Mouse (Mus musculus) kidney, adult 9 months (tissue): ENCODE measurements at regions not wholly inside any gene's neighbourhood (a gene's known extent, or its start where the extent isn't known, plus 50 kb on each side); places are given as distances from the start of the nearest gene placed in this dataset.

ENCODE experiments used
- DNase-seq: peaks from one replicate; pipeline ENCODE4 v3.0.0; 2022

GRCm38 (mm10) chr1:193672681-193673080 is 302.6 kb upstream of the Camk1g start:
- DNase-seq: no peak

- no peak for DNase-seq
Measured at GRCm38 (mm10) chr1:193671816-193672254, 301.7 kb upstream of the Camk1g start.

- no peak for DNase-seq
Measured at GRCm38 (mm10) chr1:193671046-193671445, 300.9 kb upstream of the Camk1g start.

- DNase-seq: no peak
Measured at GRCm38 (mm10) chr1:193670008-193670407, 299.9 kb upstream of the Camk1g start.

GRCm38 (mm10) chr1:193668841-193669240 is 298.7 kb upstream of the Camk1g start:
- DNase-seq: peak; percentile 51

GRCm38 (mm10) chr1:193665854-193666253 is 295.8 kb upstream of the Camk1g start:
- no peak for DNase-seq

GRCm38 (mm10) chr1:193664569-193664968 is 294.5 kb upstream of the Camk1g start:
- DNase-seq: no peak

GRCm38 (mm10) chr1:193663587-193663986 is 293.5 kb upstream of the Camk1g start:
- no peak for DNase-seq

- no peak for DNase-seq
Measured at GRCm38 (mm10) chr1:193662166-193662890, 292.2 kb upstream of the Camk1g start.

GRCm38 (mm10) chr1:193661377-193661776 is 291.3 kb upstream of the Camk1g start:
- DNase-seq: no peak

GRCm38 (mm10) chr1:193655076-193655677 is 285.1 kb upstream of the Camk1g start:
- DNase-seq: no peak

- no peak for DNase-seq
Measured at GRCm38 (mm10) chr1:193650275-193650674, 280.2 kb upstream of the Camk1g start.

- no peak for DNase-seq
Measured at GRCm38 (mm10) chr1:193649400-193649799, 279.3 kb upstream of the Camk1g start.

GRCm38 (mm10) chr1:193647371-193648270 is 277.5 kb upstream of the Camk1g start:
- no peak for DNase-seq

GRCm38 (mm10) chr1:193644506-193644905 is 274.4 kb upstream of the Camk1g start:
- no peak for DNase-seq

- DNase-seq: no peak
Measured at GRCm38 (mm10) chr1:193636451-193636850, 266.4 kb upstream of the Camk1g start.

GRCm38 (mm10) chr1:193632115-193632514 is 262.0 kb upstream of the Camk1g start:
- no peak for DNase-seq

GRCm38 (mm10) chr1:193629887-193630286 is 259.8 kb upstream of the Camk1g start:
- DNase-seq: no peak

- no peak for DNase-seq
Measured at GRCm38 (mm10) chr1:193626924-193627849, 257.1 kb upstream of the Camk1g start.

GRCm38 (mm10) chr1:193625101-193625956 is 255.2 kb upstream of the Camk1g start:
- peak; percentile 82 for DNase-seq

GRCm38 (mm10) chr1:193623571-193623970 is 253.5 kb upstream of the Camk1g start:
- DNase-seq: peak; percentile 54
